Mouse (Mus musculus): ENCODE results near the gene Cux2. TPM values are rescaled to one million over a fixed set of nuclear protein-coding genes. Genes with fewer than 3 reads are reported as not detected.

Gene Cux2
- total RNA-seq, 2 experiments from 2014 or later = 23.5 to 25.1 TPM

GRCm38 (mm10) chr5:122059060-122060017 lies 9.4 kb upstream of the Cux2 start:
- peak; percentile 80 for DNase-seq

GRCm38 (mm10) chr5:122057622-122058021 lies 7.7 kb upstream of the Cux2 start:
- no peak for DNase-seq

GRCm38 (mm10) chr5:122056557-122056956 lies 6.7 kb upstream of the Cux2 start:
- peak; percentile 49 for DNase-seq

GRCm38 (mm10) chr5:122054130-122054843 lies 4.4 kb upstream of the Cux2 start:
- peak; percentile 65 for DNase-seq

GRCm38 (mm10) chr5:122053587-122053986 lies 3.7 kb upstream of the Cux2 start:
- DNase-seq = no peak

GRCm38 (mm10) chr5:122050832-122051105 lies 867 bp upstream of the Cux2 start:
- DNase-seq = no peak

- peak; percentile 76 for DNase-seq
These were observed 262 bp downstream of the Cux2 start for GRCm38 (mm10) chr5:122049664-122050016.

- DNase-seq = no peak
These were observed 927 bp downstream of the Cux2 start for GRCm38 (mm10) chr5:122048686-122049663.

- no peak for DNase-seq
These were observed 1.6 kb downstream of the Cux2 start for GRCm38 (mm10) chr5:122048252-122048651.

GRCm38 (mm10) chr5:122047791-122048190 lies 2.1 kb downstream of the Cux2 start:
- no peak for DNase-seq

GRCm38 (mm10) chr5:122043567-122043966 lies 6.3 kb downstream of the Cux2 start:
- DNase-seq = no peak

GRCm38 (mm10) chr5:122035278-122035677 lies 14.6 kb downstream of the Cux2 start:
- no peak for DNase-seq

- DNase-seq = no peak
These were observed 16.8 kb downstream of the Cux2 start for GRCm38 (mm10) chr5:122033167-122033478.

GRCm38 (mm10) chr5:122032471-122033166 lies 17.3 kb downstream of the Cux2 start:
- DNase-seq = no peak

GRCm38 (mm10) chr5:122031146-122031545 lies 18.8 kb downstream of the Cux2 start:
- DNase-seq = no peak

- no peak for DNase-seq
These were observed 19.3 kb downstream of the Cux2 start for GRCm38 (mm10) chr5:122030640-122031039.

GRCm38 (mm10) chr5:122026771-122027170 lies 23.1 kb downstream of the Cux2 start:
- DNase-seq = no peak

- no peak for DNase-seq
These were observed 23.6 kb downstream of the Cux2 start for GRCm38 (mm10) chr5:122026284-122026683.

GRCm38 (mm10) chr5:122025117-122025516 lies 24.8 kb downstream of the Cux2 start:
- no peak for DNase-seq

- no peak for DNase-seq
These were observed 30.6 kb downstream of the Cux2 start for GRCm38 (mm10) chr5:122019288-122019687.

- DNase-seq = no peak
These were observed 32.1 kb downstream of the Cux2 start for GRCm38 (mm10) chr5:122017778-122018177.

GRCm38 (mm10) chr5:122017269-122017668 lies 32.6 kb downstream of the Cux2 start:
- peak; percentile 75 for DNase-seq
